Mouse (Mus musculus): Measurements from ENCODE around the gene Aplp2. TPM values are rescaled to one million over a fixed set of nuclear protein-coding genes. Genes with fewer than 3 reads are reported as not detected.

Aplp2 gene
- polyA plus RNA-seq, 1 experiment: 47.3 TPM

GRCm38 (mm10) chr9:31245006-31245405, 33.4 kb upstream of the Aplp2 start:
- H3K4me3 ChIP-seq (ENCODE audit: insufficient read depth, poor library complexity, severe bottlenecking): no peak overlapping the region
- no peaks in the 10 kb centered on the region for H3K36me3 ChIP-seq (ENCODE audit: control insufficient read depth, insufficient read depth)
- H3K79me2 ChIP-seq (ENCODE audit: control insufficient read depth, insufficient read depth): no peaks in the 10 kb centered on the region
- TF ChIP-seq CEBPB (IDR thresholded peaks at IDR 0.05; ENCODE audit: low read depth) (no peak), FOSL1 (IDR thresholded peaks at IDR 0.05; ENCODE audit: insufficient read depth, low read length, poor library complexity, severe bottlenecking) (no peak), MAX (IDR thresholded peaks at IDR 0.05) (no peak), MYOG (IDR thresholded peaks at IDR 0.05; ENCODE audit: control insufficient read depth, extremely low read depth, insufficient read length) (no peak), USF1 (IDR thresholded peaks at IDR 0.05; ENCODE audit: low read depth) (no peak), CTCF (IDR thresholded peaks at IDR 0.05; ENCODE audit: control insufficient read depth, insufficient read depth, insufficient read length) (no peak), MYOD1 (IDR thresholded peaks at IDR 0.05; ENCODE audit: control insufficient read depth, insufficient read length, low read depth) (no peak)
- no peak overlapping the region for H3ac ChIP-seq (ENCODE audit: control insufficient read depth, insufficient read length, low read depth)
- H3K79me3 ChIP-seq (ENCODE audit: low read depth): no peaks in the 10 kb centered on the region
- H3K27me3 ChIP-seq (ENCODE audit: control insufficient read depth, insufficient read depth, insufficient read length): no peaks in the 10 kb centered on the region

GRCm38 (mm10) chr9:31243939-31244333, 32.3 kb upstream of the Aplp2 start:
- Histone ChIP-seq H3K27me3 (ENCODE audit: control insufficient read depth, insufficient read depth, insufficient read length) (no peaks in the 10 kb centered on the region), H3K4me3 (ENCODE audit: insufficient read depth, poor library complexity, severe bottlenecking) (no peak overlapping the region), H3K79me3 (ENCODE audit: low read depth) (no peaks in the 10 kb centered on the region), H3K36me3 (ENCODE audit: control insufficient read depth, insufficient read depth) (no peaks in the 10 kb centered on the region), H3ac (ENCODE audit: control insufficient read depth, insufficient read length, low read depth) (no peak overlapping the region), H3K79me2 (ENCODE audit: control insufficient read depth, insufficient read depth) (no peaks in the 10 kb centered on the region)
- TF ChIP-seq MAX (IDR thresholded peaks at IDR 0.05) (no peak), CEBPB (IDR thresholded peaks at IDR 0.05; ENCODE audit: low read depth) (no peak), MYOG (IDR thresholded peaks at IDR 0.05; ENCODE audit: control insufficient read depth, extremely low read depth, insufficient read length) (no peak), CTCF (IDR thresholded peaks at IDR 0.05; ENCODE audit: control insufficient read depth, insufficient read depth, insufficient read length) (no peak), FOSL1 (IDR thresholded peaks at IDR 0.05; ENCODE audit: insufficient read depth, low read length, poor library complexity, severe bottlenecking) (no peak), USF1 (IDR thresholded peaks at IDR 0.05; ENCODE audit: low read depth) (no peak), MYOD1 (IDR thresholded peaks at IDR 0.05; ENCODE audit: control insufficient read depth, insufficient read length, low read depth) (no peak)

GRCm38 (mm10) chr9:31243306-31243938, 31.8 kb upstream of the Aplp2 start:
- Histone ChIP-seq H3K79me2 (ENCODE audit: control insufficient read depth, insufficient read depth) (no peaks in the 10 kb centered on the region), H3K79me3 (ENCODE audit: low read depth) (no peaks in the 10 kb centered on the region), H3ac (ENCODE audit: control insufficient read depth, insufficient read length, low read depth) (no peak overlapping the region), H3K36me3 (ENCODE audit: control insufficient read depth, insufficient read depth) (no peaks in the 10 kb centered on the region), H3K27me3 (ENCODE audit: control insufficient read depth, insufficient read depth, insufficient read length) (no peaks in the 10 kb centered on the region), H3K4me3 (ENCODE audit: insufficient read depth, poor library complexity, severe bottlenecking) (no peak overlapping the region)
- no peak for TF ChIP-seq CTCF (IDR thresholded peaks at IDR 0.05; ENCODE audit: control insufficient read depth, insufficient read depth, insufficient read length)
- no peak for TF ChIP-seq CEBPB (IDR thresholded peaks at IDR 0.05; ENCODE audit: low read depth)
- no peak for TF ChIP-seq FOSL1 (IDR thresholded peaks at IDR 0.05; ENCODE audit: insufficient read depth, low read length, poor library complexity, severe bottlenecking)

GRCm38 (mm10) chr9:31241208-31241699, 29.6 kb upstream of the Aplp2 start:
- Histone ChIP-seq H3K4me3 (ENCODE audit: insufficient read depth, poor library complexity, severe bottlenecking) (no peak overlapping the region), H3K27me3 (ENCODE audit: control insufficient read depth, insufficient read depth, insufficient read length) (no peaks in the 10 kb centered on the region), H3K79me3 (ENCODE audit: low read depth) (no peaks in the 10 kb centered on the region), H3ac (ENCODE audit: control insufficient read depth, insufficient read length, low read depth) (no peak overlapping the region), H3K36me3 (ENCODE audit: control insufficient read depth, insufficient read depth) (no peaks in the 10 kb centered on the region), H3K79me2 (ENCODE audit: control insufficient read depth, insufficient read depth) (no peaks in the 10 kb centered on the region)
- TF ChIP-seq CTCF (IDR thresholded peaks at IDR 0.05; ENCODE audit: control insufficient read depth, insufficient read depth, insufficient read length): no peak
- TF ChIP-seq FOSL1 (IDR thresholded peaks at IDR 0.05; ENCODE audit: insufficient read depth, low read length, poor library complexity, severe bottlenecking): no peak
- TF ChIP-seq CEBPB (IDR thresholded peaks at IDR 0.05; ENCODE audit: low read depth): no peak
- TF ChIP-seq MAX (IDR thresholded peaks at IDR 0.05): no peak
- TF ChIP-seq MYOG (IDR thresholded peaks at IDR 0.05; ENCODE audit: control insufficient read depth, extremely low read depth, insufficient read length): no peak
- no peak for TF ChIP-seq USF1 (IDR thresholded peaks at IDR 0.05; ENCODE audit: low read depth)
- no peak for TF ChIP-seq MYOD1 (IDR thresholded peaks at IDR 0.05; ENCODE audit: control insufficient read depth, insufficient read length, low read depth)

GRCm38 (mm10) chr9:31240522-31241207, 29.1 kb upstream of the Aplp2 start:
- TF ChIP-seq FOSL1 (IDR thresholded peaks at IDR 0.05; ENCODE audit: insufficient read depth, low read length, poor library complexity, severe bottlenecking) (no peak), USF1 (IDR thresholded peaks at IDR 0.05; ENCODE audit: low read depth) (no peak), MYOG (IDR thresholded peaks at IDR 0.05; ENCODE audit: control insufficient read depth, extremely low read depth, insufficient read length) (no peak), MYOD1 (IDR thresholded peaks at IDR 0.05; ENCODE audit: control insufficient read depth, insufficient read length, low read depth) (no peak), CEBPB (IDR thresholded peaks at IDR 0.05; ENCODE audit: low read depth) (no peak), CTCF (IDR thresholded peaks at IDR 0.05; ENCODE audit: control insufficient read depth, insufficient read depth, insufficient read length) (no peak), MAX (IDR thresholded peaks at IDR 0.05) (no peak)

More at GRCm38 (mm10) chr9:31240522-31241207, 29.1 kb upstream of the Aplp2 start:
- Histone ChIP-seq H3ac (ENCODE audit: control insufficient read depth, insufficient read length, low read depth) (no peak overlapping the region), H3K4me3 (ENCODE audit: insufficient read depth, poor library complexity, severe bottlenecking) (no peak overlapping the region), H3K79me3 (ENCODE audit: low read depth) (no peaks in the 10 kb centered on the region), H3K79me2 (ENCODE audit: control insufficient read depth, insufficient read depth) (no peaks in the 10 kb centered on the region), H3K36me3 (ENCODE audit: control insufficient read depth, insufficient read depth) (no peaks in the 10 kb centered on the region), H3K27me3 (ENCODE audit: control insufficient read depth, insufficient read depth, insufficient read length) (no peaks in the 10 kb centered on the region)

All from C2C12 (cell line).